Mouse (Mus musculus): ENCODE data around the gene Pabpn1.
A peak's percentile ranks its signal among the peaks of the same experiment; 100 is the strongest.

The Pabpn1 gene

GRCm38 (mm10) chr14:54893651-54894181 lies 1.4 kb downstream of the Pabpn1 start:
- DNase-seq (ENCODE audit: low spot score): peak; percentile 95

GRCm38 (mm10) chr14:54894296-54895151 lies 2.2 kb downstream of the Pabpn1 start:
- peak; percentile 49 for DNase-seq (ENCODE audit: low spot score)

- no peak for DNase-seq (ENCODE audit: low spot score)
Observed at GRCm38 (mm10) chr14:54897445-54897844, 5.1 kb downstream of the Pabpn1 start.

GRCm38 (mm10) chr14:54900383-54900782 lies 8.1 kb downstream of the Pabpn1 start:
- DNase-seq (ENCODE audit: low spot score): peak; percentile 63

GRCm38 (mm10) chr14:54903641-54904040 lies 11.3 kb downstream of the Pabpn1 start:
- no peak for DNase-seq (ENCODE audit: low spot score)

GRCm38 (mm10) chr14:54908682-54909081 lies 16.4 kb downstream of the Pabpn1 start:
- DNase-seq (ENCODE audit: low spot score): no peak

GRCm38 (mm10) chr14:54912109-54912850 lies 20.0 kb downstream of the Pabpn1 start:
- DNase-seq (ENCODE audit: low spot score): no peak

- peak; percentile 69 for DNase-seq (ENCODE audit: low spot score)
Observed at GRCm38 (mm10) chr14:54912886-54913285, 20.6 kb downstream of the Pabpn1 start, which contains the start of gene Slc22a17. Gene Slc22a17, minus strand, starts transcription at chr14:54913132.

GRCm38 (mm10) chr14:54913343-54913742 lies 21.0 kb downstream of the Pabpn1 start:
- DNase-seq (ENCODE audit: low spot score): no peak

GRCm38 (mm10) chr14:54920076-54920685 lies 27.9 kb downstream of the Pabpn1 start:
- no peak for DNase-seq (ENCODE audit: low spot score)

GRCm38 (mm10) chr14:54924641-54925348 lies 32.5 kb downstream of the Pabpn1 start:
- peak; percentile 64 for DNase-seq (ENCODE audit: low spot score)

- peak; percentile 60 for DNase-seq (ENCODE audit: low spot score)
Observed at GRCm38 (mm10) chr14:54925349-54926342, 33.3 kb downstream of the Pabpn1 start, which contains the start of gene Efs. Gene Efs, minus strand, starts transcription at chr14:54926126.

GRCm38 (mm10) chr14:54926401-54927158 lies 34.3 kb downstream of the Pabpn1 start:
- peak; percentile 78 for DNase-seq (ENCODE audit: low spot score)

GRCm38 (mm10) chr14:54927296-54927695 lies 35.0 kb downstream of the Pabpn1 start:
- DNase-seq (ENCODE audit: low spot score): no peak

- no peak for DNase-seq (ENCODE audit: low spot score)
Observed at GRCm38 (mm10) chr14:54929801-54930200, 37.5 kb downstream of the Pabpn1 start.

GRCm38 (mm10) chr14:54930431-54930830 lies 38.1 kb downstream of the Pabpn1 start:
- peak; percentile 54 for DNase-seq (ENCODE audit: low spot score)

- DNase-seq (ENCODE audit: low spot score): no peak
Observed at GRCm38 (mm10) chr14:54932645-54933150, 40.4 kb downstream of the Pabpn1 start, which contains the start of gene Il25. Gene Il25, plus strand, starts transcription at chr14:54932695.

- DNase-seq (ENCODE audit: low spot score): no peak
Observed at GRCm38 (mm10) chr14:54935904-54936830, 43.9 kb downstream of the Pabpn1 start, which contains the start of gene Cmtm5. Gene Cmtm5, plus strand, starts transcription at chr14:54936261.

Data from ovary, postnatal 14 days (tissue).